Mouse (Mus musculus) intestine, postnatal 0 days (tissue): ENCODE measurements around the gene Zfp229. TPM values are rescaled to one million over a fixed set of nuclear protein-coding genes. Genes with fewer than 3 reads are reported as not detected.

Experiments used
- ATAC-seq: fragments of 200-750 bp; cut with Nextera tagmentation; 2 replicates; pipeline ENCODE4 v1.8.0; 2017; ENCODE audit warnings: mild to moderate bottlenecking, moderate TSS enrichment, moderate library complexity
- H3K27ac ChIP-seq: fragments of 300-500 bp; sonication (generic); 2 replicates; pipeline ENCODE4 v1.5.1; 2014; ENCODE audit warnings: mild to moderate bottlenecking, low read depth, low read length, moderate library complexity
- H3K27me3 ChIP-seq: fragments of 300-500 bp; sonication (generic); replicated peaks from 2 replicates; pipeline ENCODE4 v1.6.1; 2014; ENCODE audit warnings: low read length, mixed read lengths; ENCODE audit not compliant: control insufficient read depth, insufficient read depth
- H3K36me3 ChIP-seq: fragments of 300-500 bp; sonication (generic); 2 replicates; pipeline ENCODE4 v1.6.1; 2014; ENCODE audit warnings: mild to moderate bottlenecking, moderate library complexity; ENCODE audit not compliant: control insufficient read depth, insufficient read depth
- H3K4me1 ChIP-seq: fragments of 300-500 bp; sonication (generic); replicated peaks from 2 replicates; pipeline ENCODE4 v1.6.1; 2014; ENCODE audit warnings: antibody characterized with exemption, low read length, mixed read lengths; ENCODE audit not compliant: control insufficient read depth, insufficient read depth
- H3K4me2 ChIP-seq: fragments of 300-500 bp; sonication (generic); replicated peaks from 2 replicates; pipeline ENCODE4 v1.6.1; 2014; ENCODE audit warnings: low read depth, mild to moderate bottlenecking, moderate library complexity
- H3K4me3 ChIP-seq: fragments of 300-500 bp; sonication (generic); 2 replicates; pipeline ENCODE4 v1.5.1; 2014; ENCODE audit warnings: low read depth, low read length
- H3K9ac ChIP-seq: fragments of 300-500 bp; sonication (generic); 2 replicates; pipeline ENCODE4 v1.6.1; 2014; ENCODE audit warnings: mild to moderate bottlenecking, low read depth, low read length
- H3K9me3 ChIP-seq: fragments of 300-500 bp; sonication (generic); 2 replicates; pipeline ENCODE4 v1.6.1; 2016; ENCODE audit warnings: mixed run types; ENCODE audit not compliant: control insufficient read depth
- CTCF ChIP-seq: sonication (generic); IDR thresholded peaks from 2 replicates; pipeline ENCODE4 v1.5.1; 2016; ENCODE audit warnings: low read depth, mild to moderate bottlenecking, control low read depth, antibody characterized with exemption, moderate library complexity
- WGBS: fragments of 180-500 bp; shearing (Covaris S2); extraction: QIAGEN DNeasy Blood & Tissue Kit; methylation state at CpG from one replicate; pipeline ENCODE4 v1.1.7; 2014; 5-methylcytosine and 5-hydroxymethylcytosine counted together
- polyA plus RNA-seq: library from polyadenylated mRNA; unstranded; fragments of >200 nt; fragmentation: Nextera tagmentation; extraction: Ambion mirVana; gene quantifications from 2 replicates; pipeline ENCODE4 v1.2.1, GENCODE M21; 2015

Zfp229 gene
- polyA plus RNA-seq, 1 experiment from 2014 or later, result 2.3 TPM

DNA sequence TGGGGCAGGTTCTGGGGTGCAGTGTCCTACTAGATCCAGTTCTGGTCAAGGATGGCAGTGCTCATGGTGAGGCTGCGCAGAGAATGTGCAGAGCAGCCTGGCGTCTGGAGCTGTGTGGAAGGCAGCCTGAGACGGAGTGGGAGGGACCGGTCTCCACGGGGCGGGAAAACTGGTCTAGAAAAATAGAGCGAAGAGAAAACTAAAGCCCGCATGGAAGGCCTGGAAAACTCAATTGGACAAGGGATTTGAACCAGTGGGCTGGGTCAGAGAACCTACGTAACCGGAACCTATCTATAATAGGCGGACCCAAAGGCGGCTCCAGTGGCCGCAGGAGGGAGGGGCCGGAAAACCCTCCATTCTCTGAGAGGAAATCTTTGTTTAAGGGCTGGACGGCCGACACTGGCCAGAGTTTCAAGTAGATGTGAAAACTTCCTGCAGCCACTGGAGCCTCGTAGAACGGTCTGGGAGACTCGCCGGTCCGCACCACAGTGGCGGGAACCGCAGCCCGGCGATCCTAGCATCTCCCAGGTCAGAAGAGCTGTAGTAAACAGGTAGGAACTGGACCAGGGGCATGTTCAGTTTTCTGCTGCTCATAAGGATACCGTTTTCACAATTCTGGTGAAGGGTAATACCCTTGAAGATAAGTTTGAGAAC lies 23.1 kb upstream of the Zfp229 start, which contains the start of gene Zfp760:
Gene Zfp760, plus strand, starts transcription at position 399 of the 654 bp plus-strand sequence.
- Histone ChIP-seq H3K36me3 (no peaks in the 10 kb centered on the region), H3K4me1 (no peaks in the 10 kb centered on the region)

GRCm38 (mm10) chr17:21708401-21708800 lies 22.2 kb upstream of the Zfp229 start:
- no peak overlapping the region for H3K27ac ChIP-seq
- no peaks in the 10 kb centered on the region for H3K36me3 ChIP-seq
- H3K4me1 ChIP-seq, result no peaks in the 10 kb centered on the region
- 10% methylated on average over 2 of the region's 2 CpGs for WGBS
- no peaks in the 10 kb centered on the region for H3K27me3 ChIP-seq
- peak overlapping the region; percentile 67 for H3K4me2 ChIP-seq
- peak overlapping the region; percentile 57; the same call in 1 of the 2 replicates for H3K4me3 ChIP-seq
- no peak overlapping the region for H3K9ac ChIP-seq
- no peak for TF ChIP-seq CTCF
- no peak for ATAC-seq
- H3K9me3 ChIP-seq, result no peaks in the 10 kb centered on the region

More for the DNA sequence above, 23.1 kb upstream of the Zfp229 start, which contains the start of gene Zfp760:
- WGBS, result 7% methylated on average over 26 of the region's 26 CpGs
- Histone ChIP-seq H3K9me3 (no peaks in the 10 kb centered on the region), H3K27ac (peak within 1 kb of the TSS; percentile 67), H3K27me3 (no peaks in the 10 kb centered on the region), H3K4me3 (peak within 1 kb of the TSS; percentile 57), H3K4me2 (peak within 1 kb of the TSS; percentile 67), H3K9ac (peak within 1 kb of the TSS; percentile 50; the same call in 1 of the 2 replicates)
- TF ChIP-seq CTCF, result no peak
- ATAC-seq, result peak; percentile 96

DNA sequence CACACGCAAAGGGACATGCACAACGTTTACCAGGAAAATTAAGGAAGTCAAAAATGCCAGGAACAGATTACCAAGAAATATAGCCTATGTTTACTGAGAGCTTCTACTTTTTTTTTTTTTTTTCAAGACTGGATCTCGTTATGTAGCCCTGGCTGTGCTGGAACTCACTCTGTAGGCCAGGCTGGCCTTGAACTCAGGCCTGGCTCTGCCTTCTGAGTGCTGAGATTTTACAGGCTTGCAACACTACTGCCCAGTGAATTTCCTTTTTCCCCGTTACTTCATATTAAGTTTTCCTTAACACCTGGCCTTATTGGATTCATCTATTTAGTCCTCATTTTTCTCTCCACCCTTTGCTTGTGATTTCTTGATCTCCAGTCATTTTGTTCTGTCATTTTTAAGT lies 2.5 kb downstream of the Zfp229 start:
- no peak for ATAC-seq
- H3K4me3 ChIP-seq, result peak overlapping the region; percentile 64
- H3K4me1 ChIP-seq, result no peaks in the 10 kb centered on the region
- no peak for TF ChIP-seq CTCF
- no peaks in the 10 kb centered on the region for H3K27me3 ChIP-seq
- 76% methylated on average over 4 of the region's 4 CpGs for WGBS
- 0 out of 2 replicates have a peak overlapping the region, but pooled peaks have one; percentile 63 for H3K9ac ChIP-seq
- no peaks in the 10 kb centered on the region for H3K9me3 ChIP-seq
- H3K27ac ChIP-seq, result 0 out of 2 replicates have a peak overlapping the region, but pooled peaks have one; percentile 15
- H3K36me3 ChIP-seq, result no peaks in the 10 kb centered on the region
- H3K4me2 ChIP-seq, result peak overlapping the region; percentile 64

DNA sequence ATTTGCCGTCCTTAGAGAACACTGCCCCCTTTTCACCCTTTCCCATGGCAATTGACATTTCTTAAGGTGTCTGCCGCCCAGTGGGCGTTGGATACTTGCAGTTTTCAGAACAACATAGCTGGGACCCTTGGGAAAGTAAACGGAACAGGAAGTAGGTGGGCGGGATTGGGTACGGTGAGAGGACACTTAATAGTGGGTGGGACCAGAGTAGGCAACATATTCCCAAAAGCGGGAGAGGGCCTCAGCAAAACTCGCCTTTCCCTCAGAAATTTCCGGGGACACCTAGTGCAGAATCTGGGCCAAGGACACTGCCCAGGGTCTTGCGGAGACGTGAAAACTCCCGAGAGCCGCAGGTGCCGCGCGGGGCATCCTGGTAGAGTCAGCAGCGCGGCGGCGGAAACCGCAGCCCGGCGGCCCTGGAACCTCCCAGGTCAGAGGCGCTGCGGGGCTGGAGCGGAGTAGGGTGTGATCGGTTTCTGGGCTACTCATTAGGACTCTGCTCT lies 3.0 kb downstream of the Zfp229 start:
- Histone ChIP-seq H3K9me3 (no peaks in the 10 kb centered on the region), H3K9ac (peak overlapping the region; percentile 63; the same call in 1 of the 2 replicates), H3K4me2 (peak overlapping the region; percentile 64), H3K27ac (0 out of 2 replicates have a peak overlapping the region, but pooled peaks have one; percentile 15), H3K4me1 (no peaks in the 10 kb centered on the region), H3K36me3 (no peaks in the 10 kb centered on the region), H3K4me3 (peak overlapping the region; percentile 64), H3K27me3 (no peaks in the 10 kb centered on the region)
- peak; percentile 57 for TF ChIP-seq CTCF
- under 1% methylated on average over 27 of the region's 27 CpGs for WGBS
- peak; percentile 89 for ATAC-seq

DNA sequence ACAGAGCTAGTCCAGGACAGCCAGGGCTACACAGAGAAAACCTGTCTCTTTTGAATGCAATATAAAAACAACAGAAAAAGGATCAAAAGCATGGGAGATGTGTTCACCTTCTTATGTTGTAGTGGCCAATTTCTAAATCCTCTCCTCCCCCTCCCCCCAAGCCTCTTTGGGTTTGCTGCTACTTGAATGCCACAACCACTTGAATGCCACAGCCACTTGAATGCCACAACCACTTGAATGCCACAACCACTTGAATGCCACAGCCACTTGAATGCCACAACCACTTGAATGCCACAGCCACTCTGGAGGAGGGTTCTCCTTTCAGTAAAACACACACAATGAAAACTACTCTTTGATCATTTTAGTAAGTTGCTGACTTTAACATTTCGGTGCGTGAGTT lies 22.2 kb downstream of the Zfp229 start:
- Histone ChIP-seq H3K4me3 (no peak overlapping the region), H3K4me1 (no peaks in the 10 kb centered on the region), H3K9ac (no peak overlapping the region), H3K9me3 (no peaks in the 10 kb centered on the region), H3K36me3 (no peaks in the 10 kb centered on the region), H3K4me2 (no peak overlapping the region), H3K27me3 (no peaks in the 10 kb centered on the region), H3K27ac (no peak overlapping the region)
- 70% methylated on average over 2 of the region's 2 CpGs for WGBS
- ATAC-seq, result no peak
- TF ChIP-seq CTCF, result no peak

DNA sequence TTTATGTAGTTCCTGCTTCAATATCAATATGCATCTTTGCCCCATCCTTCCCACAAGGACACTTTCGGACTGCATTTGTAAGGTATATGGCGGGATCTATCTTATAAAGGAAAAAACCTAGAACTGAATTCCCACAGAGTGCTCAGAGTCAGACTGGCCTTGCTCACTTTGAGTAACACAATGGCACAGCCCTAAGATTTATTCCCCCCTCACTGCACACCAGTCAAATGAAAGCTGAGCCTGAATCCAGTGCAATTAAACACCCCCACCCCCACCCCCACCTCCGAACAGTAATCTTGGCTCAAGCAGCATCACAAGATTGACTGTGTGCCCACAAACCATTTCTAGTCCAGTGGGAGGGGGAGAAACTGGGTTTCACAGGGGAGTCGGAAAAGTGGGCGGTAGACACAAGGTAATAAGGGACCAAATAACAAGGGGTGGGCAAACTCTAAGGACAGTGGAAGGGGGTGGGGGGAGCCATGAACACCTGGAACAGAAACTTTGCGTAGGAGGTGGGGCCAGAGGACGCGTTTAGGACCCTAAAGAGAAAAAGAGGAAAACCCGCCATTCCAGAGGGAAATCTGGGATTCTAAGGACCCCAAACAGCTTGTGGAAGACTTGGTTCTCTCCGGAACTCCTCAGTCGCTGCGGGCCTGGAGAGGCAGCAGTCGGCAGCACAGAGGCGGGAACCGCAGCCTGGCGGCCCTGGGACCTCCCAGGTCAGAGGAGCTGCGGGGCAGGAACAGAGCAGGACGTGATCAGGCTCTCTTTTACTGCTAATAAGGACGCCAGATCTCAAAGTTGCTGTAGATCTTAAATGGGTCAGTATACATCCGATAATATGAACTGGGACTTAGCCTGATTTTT lies 23.0 kb downstream of the Zfp229 start:
- H3K27ac ChIP-seq, result no peak overlapping the region
- peak overlapping the region; percentile 28 for H3K4me3 ChIP-seq
- H3K4me1 ChIP-seq, result no peaks in the 10 kb centered on the region
- no peaks in the 10 kb centered on the region for H3K9me3 ChIP-seq
- H3K4me2 ChIP-seq, result peak overlapping the region; percentile 63
- no peak; the same call in 1 of the 2 replicates for TF ChIP-seq CTCF
- no peak for ATAC-seq
- H3K27me3 ChIP-seq, result no peaks in the 10 kb centered on the region
- 14% methylated on average over 20 of the region's 20 CpGs for WGBS
- no peaks in the 10 kb centered on the region for H3K36me3 ChIP-seq
- H3K9ac ChIP-seq, result no peak overlapping the region
